ENCODE assay signal across 8 mouse cellular contexts in the genomic region with DNA sequence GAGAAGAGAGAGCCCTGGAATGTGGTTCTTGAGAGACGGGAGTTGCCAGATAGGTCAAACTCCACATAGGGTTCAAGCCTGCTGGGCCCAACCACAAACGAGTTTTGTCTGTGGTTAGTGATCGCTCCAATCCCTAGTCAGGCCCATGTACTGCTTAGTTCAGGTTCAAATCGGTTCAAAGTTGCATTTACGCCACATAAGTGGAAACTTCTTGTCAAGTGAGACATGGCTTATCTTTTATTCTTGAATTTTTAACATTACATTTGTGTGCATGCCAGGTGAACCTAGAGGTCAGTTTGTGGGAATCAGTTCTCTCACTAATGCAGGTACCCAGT.
DNase-seq lines count a peak whose midpoint lies in the region; ATAC-seq and TF ChIP-seq lines count a peak whose summit lies in the region.

No protein-coding gene starts in this region.

- peak overlapping the region; percentile 99 for H3K27ac ChIP-seq in heart, embryonic 14.5 days (replicated peaks in 1 of 2; ENCODE audit: control insufficient read depth in 1 of 2, insufficient read depth in 1 of 2, low read depth in 2 of 2, low read length in 2 of 2)
- peak overlapping the region; percentile 94 for H3K27ac ChIP-seq in forebrain, embryonic 16.5 days (ENCODE audit: low read length)
- H3K27ac ChIP-seq in liver, postnatal 0 days (ENCODE audit: low read depth) = peak overlapping the region; percentile 98

- intact Hi-C loops in left cerebral cortex, postnatal 10 days (cut with DNase I) = loop anchor here (5.0 kb wide), 1 partner anchor 130 kb away; no protein-coding TSS in a partner anchor

- H3K4me3 ChIP-seq in heart, embryonic 14.5 days (ENCODE audit: control insufficient read depth in 1 of 2, insufficient read depth in 1 of 2, low read depth in 1 of 2, low read length in 2 of 2) = peak overlapping the region; percentile 71 to 87
- H3K4me3 ChIP-seq in G1E (ENCODE audit: low read depth, low read length) = peak overlapping the region; percentile 75
- H3K4me3 ChIP-seq in forebrain, embryonic 16.5 days (replicated peaks; ENCODE audit: low read length) = peak overlapping the region; percentile 84
- H3K4me3 ChIP-seq in liver, postnatal 0 days (ENCODE audit: low read depth, low read length) = peak overlapping the region; percentile 86

- peaks cover 0 to 2% of the 10 kb centered on the region in 2 experiments; a peak in 1 of 4 replicates for H3K4me1 ChIP-seq in heart, embryonic 14.5 days (ENCODE audit: control insufficient read depth in 2 of 2, insufficient read depth in 2 of 2, low read length in 2 of 2)
- peaks cover 14% of the 10 kb centered on the region for H3K4me1 ChIP-seq in G1E (ENCODE audit: insufficient read depth, low read depth, low read length)
- H3K4me1 ChIP-seq in forebrain, embryonic 16.5 days (replicated peaks; ENCODE audit: control insufficient read depth, insufficient read depth, low read length) = peaks cover 8% of the 10 kb centered on the region
- peaks cover 11% of the 10 kb centered on the region for H3K4me1 ChIP-seq in liver, postnatal 0 days (ENCODE audit: insufficient read depth)

- TF ChIP-seq EP300 in liver, postnatal 0 days (IDR thresholded peaks at IDR 0.05; ENCODE audit: low read depth) = no peak

- no peaks in the 10 kb centered on the region for H3K27me3 ChIP-seq in heart, embryonic 14.5 days (ENCODE audit: control insufficient read depth, insufficient read depth, low read length)
- H3K27me3 ChIP-seq in G1E (ENCODE audit: insufficient read depth, low read length) = peaks cover 4% of the 10 kb centered on the region; the same call in 1 of the 2 replicates
- H3K27me3 ChIP-seq in forebrain, embryonic 16.5 days (replicated peaks; ENCODE audit: control insufficient read depth, insufficient read depth, low read length) = no peaks in the 10 kb centered on the region; the same call in 1 of the 2 replicates
- H3K27me3 ChIP-seq in liver, postnatal 0 days (ENCODE audit: insufficient read depth, low read length) = no peaks in the 10 kb centered on the region

- H3K36me3 ChIP-seq in heart, embryonic 14.5 days (ENCODE audit: control insufficient read depth, insufficient read depth, low read length) = no peaks in the 10 kb centered on the region
- no peaks in the 10 kb centered on the region for H3K36me3 ChIP-seq in G1E (replicated peaks)
- no peaks in the 10 kb centered on the region for H3K36me3 ChIP-seq in forebrain, embryonic 16.5 days (ENCODE audit: control insufficient read depth, insufficient read depth)
- H3K36me3 ChIP-seq in liver, postnatal 0 days (replicated peaks; ENCODE audit: insufficient read depth, low read length) = no peaks in the 10 kb centered on the region

- TF ChIP-seq CTCF in G1E (IDR thresholded peaks at IDR 0.05; ENCODE audit: low read depth, low read length) = no peak
- TF ChIP-seq CTCF in liver, postnatal 0 days (IDR thresholded peaks at IDR 0.05; ENCODE audit: low read depth) = no peak

- H3K9me3 ChIP-seq in heart, embryonic 14.5 days (ENCODE audit: control insufficient read depth, low read length) = no peaks in the 10 kb centered on the region
- no peaks in the 10 kb centered on the region for H3K9me3 ChIP-seq in G1E (replicated peaks)
- no peaks in the 10 kb centered on the region for H3K9me3 ChIP-seq in forebrain, embryonic 16.5 days (ENCODE audit: control insufficient read depth, low read length)
- no peaks in the 10 kb centered on the region for H3K9me3 ChIP-seq in liver, postnatal 0 days (ENCODE audit: low read length)

- no peak for ATAC-seq in heart, embryonic 14.5 days (ENCODE audit: insufficient number of reproducible peaks, insufficient read depth, low FRiP score, low read depth)
- ATAC-seq in G1E (ENCODE audit: extremely low read depth, insufficient number of reproducible peaks, low FRiP score, poor library complexity, severe bottlenecking) = no peak
- no peak; the same call in 1 of the 2 replicates for ATAC-seq in forebrain, embryonic 16.5 days
- ATAC-seq in liver, postnatal 0 days = peak; percentile 35

- DNase-seq in heart, adult 11 months = no peak
- no peak for DNase-seq in G1E (ENCODE audit: low spot score)
- no peak for DNase-seq in liver, postnatal 0 days
- no peak for DNase-seq in left cerebral cortex, postnatal 10 days (ENCODE audit: extremely low spot score in 1 of 2, low spot score in 2 of 2)
- no peak for DNase-seq in retina, embryonic 14.5 days (ENCODE audit: low spot score)
- DNase-seq in kidney, postnatal 14 days = no peak

- H3K9ac ChIP-seq in heart, embryonic 14.5 days (ENCODE audit: low read length) = peak overlapping the region; percentile 83
- H3K9ac ChIP-seq in forebrain, embryonic 16.5 days (replicated peaks; ENCODE audit: low read depth, low read length) = peak overlapping the region; percentile 78
- peak overlapping the region; percentile 86 for H3K9ac ChIP-seq in liver, postnatal 0 days (replicated peaks)

- H3K4me2 ChIP-seq in heart, embryonic 14.5 days (ENCODE audit: low read length) = peak overlapping the region; percentile 77
- peak overlapping the region; percentile 76 for H3K4me2 ChIP-seq in forebrain, embryonic 16.5 days (ENCODE audit: low read length)
- peak overlapping the region; percentile 89 for H3K4me2 ChIP-seq in liver, postnatal 0 days (ENCODE audit: low read depth, low read length)

- WGBS in heart, embryonic 14.5 days = 17% methylated on average over 5 of the region's 5 CpGs
- WGBS in forebrain, embryonic 16.5 days = 15% methylated on average over 5 of the region's 5 CpGs
- 4% methylated on average over 5 of the region's 5 CpGs for WGBS in liver, postnatal 0 days (ENCODE audit: insufficient replicate concordance)
